Mouse (Mus musculus): ENCODE data around the gene Srxn1. TPM values are rescaled to one million over a fixed set of nuclear protein-coding genes. Genes with fewer than 3 reads are reported as not detected.

Gene Srxn1
- total and polyA plus RNA-seq, 2 experiments from 2014 or later, result 9.5 to 10.9 TPM

DNA sequence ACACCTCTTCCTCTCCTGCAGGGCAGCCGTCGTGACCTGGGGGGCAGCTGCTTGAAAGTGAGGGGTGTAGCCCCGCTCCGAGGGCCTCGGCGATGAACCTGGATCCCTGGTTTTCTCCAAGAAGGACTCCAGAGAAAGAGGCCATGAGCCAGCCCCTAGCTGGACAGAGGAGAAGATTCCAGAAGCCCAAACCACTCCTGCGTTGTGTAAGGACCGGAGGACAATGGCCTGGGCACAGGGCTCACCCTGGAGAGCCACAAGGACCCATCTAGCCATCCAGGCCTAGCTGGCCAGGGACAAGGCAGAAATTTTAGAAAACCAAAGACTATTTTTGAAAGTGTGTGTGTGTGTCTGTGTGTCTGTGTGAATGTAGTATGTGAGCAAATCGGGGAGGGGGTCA is 43.4 kb downstream of the Srxn1 start:
- Histone ChIP-seq H3K9me3 (replicated peaks; ENCODE audit: control insufficient read depth, low read length) (no peaks in the 10 kb centered on the region), H3K4me3 (ENCODE audit: low read depth, low read length) (no peak overlapping the region), H3K9ac (replicated peaks; ENCODE audit: low read depth, low read length) (no peak overlapping the region), H3K27me3 (ENCODE audit: control insufficient read depth, insufficient read depth, low read length) (peaks cover 32% of the 10 kb centered on the region), H3K4me1 (ENCODE audit: control insufficient read depth, insufficient read depth) (peaks cover 2% of the 10 kb centered on the region; the same call in 1 of the 2 replicates), H3K4me2 (ENCODE audit: low read depth, low read length) (no peak overlapping the region), H3K27ac (ENCODE audit: low read depth) (no peak overlapping the region), H3K36me3 (replicated peaks; ENCODE audit: control insufficient read depth, insufficient read depth, low read length) (no peaks in the 10 kb centered on the region)
- WGBS, result 82% methylated on average over 9 of the region's 9 CpGs
- ATAC-seq (ENCODE audit: insufficient read depth, low read depth) (no peak), DNase-seq (ENCODE audit: low spot score) (no peak)
- TF ChIP-seq CTCF (IDR thresholded peaks at IDR 0.05; ENCODE audit: low read depth) (no peak), EP300 (IDR thresholded peaks at IDR 0.05; ENCODE audit: low read depth) (no peak)

DNA sequence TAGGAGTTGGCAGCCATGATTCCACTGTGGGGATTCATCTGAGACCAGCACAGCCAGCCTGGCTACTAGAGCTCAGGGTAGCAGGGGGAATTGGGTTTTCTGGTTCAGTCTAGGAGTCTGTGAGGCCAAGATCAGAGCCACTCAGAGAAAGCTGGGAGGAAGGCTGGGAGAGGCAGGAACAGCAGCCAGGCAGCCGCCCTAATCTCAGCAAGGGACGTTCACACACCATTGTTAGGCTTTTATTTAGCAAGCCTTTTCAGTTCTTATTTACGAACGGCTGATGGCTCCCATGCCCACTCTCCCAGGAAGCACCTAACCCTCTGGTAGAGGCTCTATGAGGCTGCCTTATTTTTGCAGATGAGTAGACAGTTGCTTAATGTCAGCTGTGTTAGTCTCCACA is 44.6 kb downstream of the Srxn1 start:
- no peaks in the 10 kb centered on the region for H3K36me3 ChIP-seq (replicated peaks; ENCODE audit: control insufficient read depth, insufficient read depth, low read length)
- no peak for DNase-seq (ENCODE audit: low spot score)
- H3K9me3 ChIP-seq (replicated peaks; ENCODE audit: control insufficient read depth, low read length), result no peaks in the 10 kb centered on the region
- H3K4me2 ChIP-seq (ENCODE audit: low read depth, low read length), result no peak overlapping the region
- peaks cover 20% of the 10 kb centered on the region for H3K27me3 ChIP-seq (ENCODE audit: control insufficient read depth, insufficient read depth, low read length)
- ATAC-seq (ENCODE audit: insufficient read depth, low read depth), result no peak
- no peak overlapping the region for H3K9ac ChIP-seq (replicated peaks; ENCODE audit: low read depth, low read length)
- H3K4me3 ChIP-seq (ENCODE audit: low read depth, low read length), result no peak overlapping the region
- whole genome bisulfite sequencing, result 39% methylated on average over 4 of the region's 4 CpGs
- H3K27ac ChIP-seq (ENCODE audit: low read depth), result peak overlapping the region; percentile 13
- H3K4me1 ChIP-seq (ENCODE audit: control insufficient read depth, insufficient read depth), result no peaks in the 10 kb centered on the region
- TF ChIP-seq EP300 (IDR thresholded peaks at IDR 0.05; ENCODE audit: low read depth), result no peak
- TF ChIP-seq CTCF (IDR thresholded peaks at IDR 0.05; ENCODE audit: low read depth), result no peak

DNA sequence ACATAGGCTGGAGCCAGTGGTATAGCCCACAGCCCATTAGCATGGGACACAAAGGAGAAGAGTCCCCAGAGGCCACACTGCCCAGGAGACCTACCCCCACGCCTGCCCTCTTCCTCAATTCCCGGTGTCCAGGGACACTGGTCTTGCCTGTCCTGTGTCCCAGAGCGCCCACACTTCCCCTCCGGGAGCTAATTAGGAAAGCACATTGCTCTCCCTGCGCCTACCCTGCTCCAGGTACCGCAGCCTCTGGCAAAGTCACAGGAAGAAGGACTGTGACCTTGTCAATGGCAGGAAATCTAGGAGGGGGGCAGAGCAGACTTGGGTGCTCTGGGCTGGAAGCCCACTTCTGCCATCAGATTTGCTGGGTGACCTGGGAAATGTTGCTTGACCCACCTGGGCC is 45.1 kb downstream of the Srxn1 start:
- ATAC-seq (ENCODE audit: insufficient read depth, low read depth), result peak; percentile 68
- WGBS, result 59% methylated on average over 6 of the region's 6 CpGs
- no peak overlapping the region for H3K4me3 ChIP-seq (ENCODE audit: low read depth, low read length)
- H3K27me3 ChIP-seq (ENCODE audit: control insufficient read depth, insufficient read depth, low read length), result peaks cover 17% of the 10 kb centered on the region
- no peak for DNase-seq (ENCODE audit: low spot score)
- no peaks in the 10 kb centered on the region for H3K4me1 ChIP-seq (ENCODE audit: control insufficient read depth, insufficient read depth)
- no peaks in the 10 kb centered on the region for H3K36me3 ChIP-seq (replicated peaks; ENCODE audit: control insufficient read depth, insufficient read depth, low read length)
- H3K9ac ChIP-seq (replicated peaks; ENCODE audit: low read depth, low read length), result no peak overlapping the region
- no peak for TF ChIP-seq CTCF (IDR thresholded peaks at IDR 0.05; ENCODE audit: low read depth)
- TF ChIP-seq EP300 (IDR thresholded peaks at IDR 0.05; ENCODE audit: low read depth), result peak; percentile 37; the same call in 1 of the 2 replicates
- H3K9me3 ChIP-seq (replicated peaks; ENCODE audit: control insufficient read depth, low read length), result no peaks in the 10 kb centered on the region
- H3K4me2 ChIP-seq (ENCODE audit: low read depth, low read length), result no peak overlapping the region
- H3K27ac ChIP-seq (ENCODE audit: low read depth), result peak overlapping the region; percentile 13

DNA sequence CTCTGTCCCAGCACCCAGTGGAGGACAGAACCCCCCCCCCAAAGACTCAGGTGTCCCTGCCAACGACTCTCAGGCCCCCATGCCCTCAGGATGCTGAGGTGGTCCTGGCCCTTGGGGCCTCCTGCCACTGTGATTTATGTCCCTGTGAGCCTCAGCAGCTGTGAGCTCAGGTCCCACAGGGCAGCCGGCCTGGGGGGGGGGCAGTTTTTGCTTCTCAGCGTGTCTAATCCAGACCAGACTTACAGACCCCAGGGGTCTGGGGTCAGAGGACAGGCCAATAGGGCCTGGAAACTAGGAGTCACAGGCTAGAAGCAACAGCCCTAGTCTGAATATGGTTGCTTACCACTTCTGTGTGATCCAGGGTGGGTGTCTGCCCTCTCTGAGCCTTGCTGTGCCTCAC is 48.0 kb downstream of the Srxn1 start:
- Histone ChIP-seq H3K9ac (replicated peaks; ENCODE audit: low read depth, low read length) (no peak overlapping the region), H3K36me3 (replicated peaks; ENCODE audit: control insufficient read depth, insufficient read depth, low read length) (no peaks in the 10 kb centered on the region), H3K9me3 (replicated peaks; ENCODE audit: control insufficient read depth, low read length) (no peaks in the 10 kb centered on the region), H3K4me2 (ENCODE audit: low read depth, low read length) (no peak overlapping the region), H3K4me3 (ENCODE audit: low read depth, low read length) (no peak overlapping the region), H3K27ac (ENCODE audit: low read depth) (no peak overlapping the region), H3K4me1 (ENCODE audit: control insufficient read depth, insufficient read depth) (no peaks in the 10 kb centered on the region), H3K27me3 (ENCODE audit: control insufficient read depth, insufficient read depth, low read length) (0 out of 2 replicates have a peak, but pooled peaks cover 3% of the 10 kb centered on the region)
- TF ChIP-seq EP300 (IDR thresholded peaks at IDR 0.05; ENCODE audit: low read depth) (no peak), CTCF (IDR thresholded peaks at IDR 0.05; ENCODE audit: low read depth) (no peak)
- DNase-seq (ENCODE audit: low spot score), result no peak
- WGBS, result 58% methylated on average over 3 of the region's 3 CpGs
- no peak for ATAC-seq (ENCODE audit: insufficient read depth, low read depth)

DNA sequence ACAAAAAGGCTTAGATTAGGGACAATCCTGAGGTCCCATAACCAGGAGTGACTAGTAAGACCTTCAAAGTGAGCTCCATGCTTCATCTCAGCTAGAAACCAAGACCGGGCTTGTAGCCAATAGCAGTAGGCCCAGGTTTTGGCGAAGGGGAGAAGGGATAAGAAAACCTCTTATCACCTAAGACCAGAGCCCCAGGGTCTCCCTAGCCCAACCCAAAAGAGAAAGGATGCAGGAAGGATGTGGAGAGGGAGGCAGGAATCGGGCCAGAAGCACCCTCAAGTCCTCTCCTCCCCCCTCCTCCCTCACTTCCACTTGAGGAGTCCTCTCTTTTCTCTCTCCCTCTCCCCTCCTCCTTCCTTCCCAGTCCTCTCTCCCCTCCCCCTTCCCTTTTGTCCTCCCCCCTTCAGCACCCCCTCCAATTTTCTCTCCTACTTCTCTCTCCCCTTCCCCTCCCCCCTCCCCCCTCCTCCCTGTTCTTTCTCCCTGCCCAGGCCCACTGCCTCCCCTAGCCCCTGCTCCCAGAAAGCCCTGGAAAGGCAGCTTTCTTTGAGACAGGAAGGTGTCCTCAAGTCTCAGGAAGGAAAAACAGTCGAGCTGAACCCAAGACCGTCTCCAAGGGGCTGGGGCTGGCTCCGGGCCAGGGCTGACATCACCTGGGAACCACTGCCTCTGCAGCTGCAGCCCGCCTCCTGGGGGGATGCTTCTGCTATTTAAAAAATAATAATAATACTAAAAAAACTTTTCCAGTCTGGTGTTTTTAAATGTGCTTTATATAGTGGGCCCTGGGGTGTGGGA is 50.3 kb downstream of the Srxn1 start:
- Histone ChIP-seq H3K36me3 (replicated peaks; ENCODE audit: control insufficient read depth, insufficient read depth, low read length) (no peaks in the 10 kb centered on the region), H3K4me3 (ENCODE audit: low read depth, low read length) (no peak overlapping the region), H3K27ac (ENCODE audit: low read depth) (peak overlapping the region; percentile 66), H3K9me3 (replicated peaks; ENCODE audit: control insufficient read depth, low read length) (no peaks in the 10 kb centered on the region), H3K27me3 (ENCODE audit: control insufficient read depth, insufficient read depth, low read length) (no peaks in the 10 kb centered on the region), H3K4me1 (ENCODE audit: control insufficient read depth, insufficient read depth) (no peaks in the 10 kb centered on the region), H3K4me2 (ENCODE audit: low read depth, low read length) (no peak overlapping the region), H3K9ac (replicated peaks; ENCODE audit: low read depth, low read length) (no peak overlapping the region)
- ATAC-seq (ENCODE audit: insufficient read depth, low read depth), result peak; percentile 72
- DNase-seq (ENCODE audit: low spot score), result peak; percentile 33
- WGBS, result 25% methylated on average over 7 of the region's 7 CpGs
- TF ChIP-seq EP300 (IDR thresholded peaks at IDR 0.05; ENCODE audit: low read depth), result 0 out of 2 replicates have a peak, but pooled peaks have one; percentile 12
- TF ChIP-seq CTCF (IDR thresholded peaks at IDR 0.05; ENCODE audit: low read depth), result no peak
